Mouse (Mus musculus): Measurements from ENCODE around the gene Prr13. TPM values are rescaled to one million over a fixed set of nuclear protein-coding genes. Genes with fewer than 3 reads are reported as not detected.
A peak's percentile ranks its signal among the peaks of the same experiment; 100 is the strongest.

Prr13 gene
- total RNA-seq, 2 experiments from 2014 or later, result 26.4 to 28.0 TPM

- no peak for DNase-seq
These were observed 47.1 kb downstream of the Prr13 start for GRCm38 (mm10) chr15:102505770-102506463.

- no peak for DNase-seq
These were observed 47.6 kb downstream of the Prr13 start for GRCm38 (mm10) chr15:102506464-102506830.

GRCm38 (mm10) chr15:102506864-102507263 lies 48.0 kb downstream of the Prr13 start:
- no peak for DNase-seq

- DNase-seq, result no peak
These were observed 48.7 kb downstream of the Prr13 start for GRCm38 (mm10) chr15:102507561-102507960.

- no peak for DNase-seq
These were observed 49.5 kb downstream of the Prr13 start for GRCm38 (mm10) chr15:102508336-102508735.

GRCm38 (mm10) chr15:102510110-102510509 lies 51.3 kb downstream of the Prr13 start:
- no peak for DNase-seq

- DNase-seq, result peak; percentile 92
These were observed 51.9 kb downstream of the Prr13 start for GRCm38 (mm10) chr15:102510590-102511284.

- DNase-seq, result no peak
These were observed 52.5 kb downstream of the Prr13 start for GRCm38 (mm10) chr15:102511285-102511833.

- no peak for DNase-seq
These were observed 53.2 kb downstream of the Prr13 start for GRCm38 (mm10) chr15:102512010-102512409.

Other genes with a start within 250 kb of the Prr13 start
- gene Itgb7, start 227.1 kb upstream of the Prr13 start, total RNA-seq (2021), result 1 to 10 TPM in 1 of 2 experiments, under 1 TPM in 1; 0.98 to 1.0 TPM
- gene Rarg, start 201.5 kb upstream of the Prr13 start, total RNA-seq (2021), result 10 to 100 TPM; 12.9 to 16.6 TPM
- gene Gm9918, start 188.5 kb upstream of the Prr13 start, total RNA-seq (2021), result not detected
- gene Mfsd5, start 179.6 kb upstream of the Prr13 start, total RNA-seq (2021), result 10 to 100 TPM; 21.1 to 22.7 TPM
- gene Espl1, start 162.8 kb upstream of the Prr13 start, total RNA-seq (2021), result 10 to 100 TPM; 23.2 to 28.2 TPM
- 100 to 1,000 TPM; 334 to 351 TPM for gene Pfdn5, start 132.9 kb upstream of the Prr13 start, total RNA-seq (2021)
- 10 to 100 TPM; 31.8 to 37.3 TPM for gene Myg1, start 127.3 kb upstream of the Prr13 start, total RNA-seq (2021)
- gene Aaas, start 108.3 kb upstream of the Prr13 start, total RNA-seq (2021), result 10 to 100 TPM; 29.2 to 30.0 TPM
- gene Sp7, start 91.8 kb upstream of the Prr13 start, total RNA-seq (2021), result not detected
- gene Sp1, start 52.9 kb upstream of the Prr13 start, total RNA-seq (2021), result 10 to 100 TPM; 55.5 to 74.3 TPM
- 1 to 10 TPM in 1 of 2 experiments, under 1 TPM in 1; 0.77 to 1.6 TPM for gene Amhr2, start 13.7 kb upstream of the Prr13 start, total RNA-seq (2021)
- gene Pcbp2, start 11.5 kb downstream of the Prr13 start, total RNA-seq (2021), result 100 to 1,000 TPM; 703 to 721 TPM
- 1 to 10 TPM in 1 of 2 experiments, not detected in 1; 7.3 TPM for gene Gm10337, start 44.7 kb downstream of the Prr13 start, total RNA-seq (2021)
- 1 to 10 TPM; 5.4 to 6.1 TPM for gene Map3k12, start 58.0 kb downstream of the Prr13 start, total RNA-seq (2021)
- gene Tarbp2, start 59.2 kb downstream of the Prr13 start, total RNA-seq (2021), result 10 to 100 TPM; 58.6 to 58.9 TPM
- 1 to 10 TPM; 2.6 to 3.0 TPM for gene Npff, start 65.9 kb downstream of the Prr13 start, total RNA-seq (2021)
- 1 to 10 TPM in 1 of 2 experiments, not detected in 1; 1.9 TPM for gene Gm28047, start 166.0 kb downstream of the Prr13 start, total RNA-seq (2021)
- gene Atf7, start 166.4 kb downstream of the Prr13 start, total RNA-seq (2021), result 10 to 100 TPM; 68.7 to 69.2 TPM
- gene Atp5g2, start 213.3 kb downstream of the Prr13 start, total RNA-seq (2021), result 10 to 100 TPM; 34.9 to 35.2 TPM

All from heart, postnatal 4 days (tissue).